Mouse (Mus musculus) spleen, adult 2 months (tissue): ENCODE data around the gene Mdga2.

Experiments
- CTCF ChIP-seq: fragments of 200-500 bp; IDR thresholded peaks from 2 replicates; pipeline ENCODE4 v1.5.1; 2011; ENCODE audit warnings: mild to moderate bottlenecking, inconsistent platforms; ENCODE audit not compliant: insufficient read depth, insufficient read length, insufficient replicate concordance; ENCODE audit errors: extremely low read depth
- POLR2A ChIP-seq: fragments of 200-500 bp; IDR thresholded peaks from 2 replicates; pipeline ENCODE4 v1.6.1; 2011; ENCODE audit warnings: low read depth, low read length, inconsistent platforms

GRCm38 (mm10) chr12:66888636-66889035 is 333.7 kb downstream of the Mdga2 start:
- TF ChIP-seq CTCF: no peak
- no peak for TF ChIP-seq POLR2A
